Mouse (Mus musculus): Measurements from ENCODE around the gene Rgl3. TPM values are rescaled to one million over a fixed set of nuclear protein-coding genes. Genes with fewer than 3 reads are reported as not detected.

The Rgl3 gene
- total and polyA plus RNA-seq, 3 experiments, result not detected

DNA sequence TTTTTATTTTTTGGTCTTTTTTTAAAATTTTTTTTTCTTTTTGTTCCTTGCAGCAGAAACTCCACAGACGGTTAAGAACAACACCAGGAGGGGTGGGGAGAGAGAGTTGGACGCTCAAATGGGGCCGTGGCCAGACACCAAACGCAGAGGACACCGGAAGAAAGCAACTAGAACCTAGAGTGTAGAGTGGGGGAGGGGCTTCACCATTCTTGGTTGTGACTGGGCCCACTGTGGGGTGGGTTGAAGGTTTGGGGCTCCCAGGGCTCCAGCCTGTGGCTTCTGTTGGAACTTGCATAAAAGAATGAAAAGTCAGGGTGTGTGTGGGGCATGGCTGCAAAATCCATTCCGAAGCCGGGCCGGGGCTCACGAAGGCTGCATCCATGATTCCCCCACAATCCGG lies 27.0 kb upstream of the Rgl3 start:
- in situ Hi-C loops (cut with MboI; ENCODE audit: low pct_ligation_motif_present, low pct_unique_long_range_greater_than_20kb, low sequenced_read_pairs) (no loop called here), dilution Hi-C loops (cut with MboI; ENCODE audit: extremely low pct_ligation_motif_present, extremely low pct_unique_long_range_greater_than_20kb, low sequenced_read_pairs) (no loop called here)
- H3K9me3 ChIP-seq (replicated peaks; ENCODE audit: low read length), result no peaks in the 10 kb centered on the region
- no peak overlapping the region for H3K27ac ChIP-seq (ENCODE audit: insufficient read depth, low read depth)
- H3K36me3 ChIP-seq (replicated peaks in 1 of 2; ENCODE audit: control insufficient read depth in 1 of 2, insufficient read depth in 1 of 2, low read length in 1 of 2), result peaks cover 33 to 45% of the 10 kb centered on the region in 2 experiments
- DNase-seq (ENCODE audit: extremely low read depth), result no peak
- H3K4me1 ChIP-seq (ENCODE audit: control insufficient read depth in 1 of 2, insufficient read depth in 2 of 2), result 0 out of 4 replicates have a peak, but pooled peaks cover 0 to 2% of the 10 kb centered on the region in 2 experiments
- H3K79me2 ChIP-seq (replicated peaks; ENCODE audit: control insufficient read depth, extremely low read depth, insufficient read depth, poor library complexity, severe bottlenecking), result no peaks in the 10 kb centered on the region
- H3K4me3 ChIP-seq (replicated peaks in 1 of 3; ENCODE audit: low read depth in 2 of 3, low read length in 2 of 3, poor library complexity in 1 of 3), result no peak overlapping the region
- no peaks in the 10 kb centered on the region for H3K27me3 ChIP-seq (replicated peaks)
- no peak for TF ChIP-seq MXI1 (IDR thresholded peaks at IDR 0.05; ENCODE audit: low read depth, low read length)
- TF ChIP-seq CHD1 (IDR thresholded peaks at IDR 0.05; ENCODE audit: low read depth, low read length), result no peak
- no peak for TF ChIP-seq ETS1 (conservative IDR thresholded peaks at IDR 0.05; ENCODE audit: low read depth, low read length)
- no peak for TF ChIP-seq SMC3 (IDR thresholded peaks at IDR 0.05; ENCODE audit: low read depth, low read length)
- no peak for TF ChIP-seq CTCF (conservative IDR thresholded peaks at IDR 0.05 in 1 of 2, IDR thresholded peaks at IDR 0.05 in 1 of 2; ENCODE audit: low read depth in 2 of 2, low read length in 2 of 2)
- no peak for TF ChIP-seq TCF12 (IDR thresholded peaks at IDR 0.05; ENCODE audit: low read depth, low read length)
- TF ChIP-seq SIN3A (IDR thresholded peaks at IDR 0.05; ENCODE audit: low read length), result no peak
- TF ChIP-seq USF1 (IDR thresholded peaks at IDR 0.05; ENCODE audit: low read depth, low read length), result no peak
- no peak for TF ChIP-seq RAD21 (IDR thresholded peaks at IDR 0.05; ENCODE audit: low read depth, low read length)
- TF ChIP-seq CHD2 (IDR thresholded peaks at IDR 0.05; ENCODE audit: low read length), result no peak
- no peak for TF ChIP-seq MAX (IDR thresholded peaks at IDR 0.05; ENCODE audit: low read length)
- no peak for TF ChIP-seq MYC (IDR thresholded peaks at IDR 0.05; ENCODE audit: low read depth, low read length)
- no peak for TF ChIP-seq MEF2A (IDR thresholded peaks at IDR 0.05; ENCODE audit: borderline replicate concordance, low read depth, low read length)
- TF ChIP-seq BHLHE40 (IDR thresholded peaks at IDR 0.05; ENCODE audit: low read depth, low read length), result no peak
- H3K4me2 ChIP-seq (ENCODE audit: insufficient read depth, low read depth, poor library complexity, severe bottlenecking), result no peak overlapping the region
- no peak overlapping the region for H3K9ac ChIP-seq (ENCODE audit: insufficient read depth, low read depth)

DNA sequence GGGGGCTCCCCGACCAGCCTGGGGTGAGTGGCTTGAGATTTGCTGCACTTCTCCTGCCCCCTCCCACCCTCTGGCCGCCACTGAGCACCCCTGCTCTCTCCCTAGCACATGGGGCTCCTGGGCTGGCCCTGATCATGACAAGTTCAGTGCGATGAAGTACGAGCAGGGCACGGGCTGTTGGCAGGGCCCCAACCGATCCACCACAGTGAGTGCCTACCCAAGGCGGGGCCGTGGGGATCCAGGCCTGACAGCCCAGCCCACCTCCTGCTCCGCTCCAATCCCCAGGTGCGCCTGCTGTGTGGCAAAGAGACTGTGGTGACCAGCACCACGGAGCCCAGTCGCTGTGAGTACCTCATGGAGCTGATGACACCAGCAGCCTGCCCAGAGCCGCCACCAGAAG lies 23.5 kb upstream of the Rgl3 start:
- Histone ChIP-seq H3K4me1 (ENCODE audit: control insufficient read depth in 1 of 2, insufficient read depth in 2 of 2) (peaks cover 3 to 18% of the 10 kb centered on the region in 2 experiments; a peak in 3 of 4 replicates), H3K27me3 (replicated peaks) (no peaks in the 10 kb centered on the region), H3K9ac (ENCODE audit: insufficient read depth, low read depth) (no peak overlapping the region), H3K9me3 (replicated peaks; ENCODE audit: low read length) (no peaks in the 10 kb centered on the region), H3K4me3 (replicated peaks in 1 of 3; ENCODE audit: low read depth in 2 of 3, low read length in 2 of 3, poor library complexity in 1 of 3) (no peak overlapping the region), H3K79me2 (replicated peaks; ENCODE audit: control insufficient read depth, extremely low read depth, insufficient read depth, poor library complexity, severe bottlenecking) (no peaks in the 10 kb centered on the region), H3K27ac (ENCODE audit: insufficient read depth, low read depth) (no peak overlapping the region), H3K36me3 (replicated peaks in 1 of 2; ENCODE audit: control insufficient read depth in 1 of 2, insufficient read depth in 1 of 2, low read length in 1 of 2) (peaks cover 67 to 80% of the 10 kb centered on the region in 2 experiments), H3K4me2 (ENCODE audit: insufficient read depth, low read depth, poor library complexity, severe bottlenecking) (no peak overlapping the region)
- TF ChIP-seq ZKSCAN1 (IDR thresholded peaks at IDR 0.05; ENCODE audit: borderline replicate concordance, low read depth, low read length), result no peak
- no peak for TF ChIP-seq EP300 (IDR thresholded peaks at IDR 0.05; ENCODE audit: low read length)
- TF ChIP-seq IRF4 (IDR thresholded peaks at IDR 0.05; ENCODE audit: low read depth, low read length), result no peak
- no peak for TF ChIP-seq UBTF (IDR thresholded peaks at IDR 0.05; ENCODE audit: low read depth, low read length)
- no peak for TF ChIP-seq MXI1 (IDR thresholded peaks at IDR 0.05; ENCODE audit: low read depth, low read length)
- no peak for TF ChIP-seq PAX5 (IDR thresholded peaks at IDR 0.05; ENCODE audit: low read length)
- in situ Hi-C loops (cut with MboI; ENCODE audit: low pct_ligation_motif_present, low pct_unique_long_range_greater_than_20kb, low sequenced_read_pairs), result no loop called here
- dilution Hi-C loops (cut with MboI; ENCODE audit: extremely low pct_ligation_motif_present, extremely low pct_unique_long_range_greater_than_20kb, low sequenced_read_pairs), result no loop called here
- no peak for DNase-seq (ENCODE audit: extremely low read depth)
